Comparison of ENCODE assay signal across 16 mouse cellular contexts in genomic region chr1:126332026-126332425, GRCm38 (mm10).
DNase-seq lines count a peak whose midpoint lies in the region; ATAC-seq lines count a peak whose summit lies in the region.
"Had no signal": no experiment of that assay in that cellular context is flagged by ENCODE, and none has a peak within 500 bp of the region (broad histone marks: within the 10 kb centered on the region; RNA-seq: fewer than 3 reads in every experiment).

No protein-coding gene starts in this region.

- no peaks in the 10 kb centered on the region for H3K4me1 ChIP-seq in forebrain, embryonic 14.5 days (ENCODE audit: control insufficient read depth, insufficient read depth, low read length)
- H3K4me1 ChIP-seq in forebrain, embryonic 11.5 days (replicated peaks; ENCODE audit: control insufficient read depth, insufficient read depth, low read length): no peaks in the 10 kb centered on the region
- H3K4me1 ChIP-seq: heart, embryonic 10.5 days; hindbrain, embryonic 10.5 days; midbrain, embryonic 10.5 days had no signal

- no peaks in the 10 kb centered on the region for H3K27me3 ChIP-seq in forebrain, embryonic 14.5 days (replicated peaks; ENCODE audit: control insufficient read depth, insufficient read depth, low read length)
- H3K27me3 ChIP-seq in forebrain, embryonic 11.5 days (ENCODE audit: control insufficient read depth, insufficient read depth, low read length): no peaks in the 10 kb centered on the region

- H3K36me3 ChIP-seq in forebrain, embryonic 14.5 days (ENCODE audit: control insufficient read depth, insufficient read depth, low read length): no peaks in the 10 kb centered on the region
- no peaks in the 10 kb centered on the region for H3K36me3 ChIP-seq in forebrain, embryonic 11.5 days (ENCODE audit: control insufficient read depth, insufficient read depth, low read length)
- H3K36me3 ChIP-seq: G1E; heart, embryonic 10.5 days; hindbrain, embryonic 10.5 days; midbrain, embryonic 10.5 days had no signal

- H3K9me3 ChIP-seq in forebrain, embryonic 14.5 days (replicated peaks; ENCODE audit: control insufficient read depth, low read length): no peaks in the 10 kb centered on the region
- H3K9me3 ChIP-seq in forebrain, embryonic 11.5 days (ENCODE audit: control insufficient read depth, low read length): no peaks in the 10 kb centered on the region
- H3K9me3 ChIP-seq: heart, embryonic 10.5 days; hindbrain, embryonic 10.5 days; midbrain, embryonic 10.5 days had no signal

- WGBS in forebrain, embryonic 14.5 days: 79% methylated on average over 2 of the region's 2 CpGs
- WGBS in forebrain, embryonic 11.5 days: 82% methylated on average over 2 of the region's 2 CpGs

- H3K9ac ChIP-seq in forebrain, embryonic 14.5 days (ENCODE audit: low read length): no peak overlapping the region
- no peak overlapping the region for H3K9ac ChIP-seq in forebrain, embryonic 11.5 days (ENCODE audit: low read length)
- H3K9ac ChIP-seq: liver, postnatal 0 days had no signal

- H3K4me2 ChIP-seq in forebrain, embryonic 14.5 days (ENCODE audit: low read length): no peak overlapping the region
- H3K4me2 ChIP-seq in forebrain, embryonic 11.5 days (ENCODE audit: low read depth, low read length, severe bottlenecking): no peak overlapping the region

- ATAC-seq in forebrain, embryonic 14.5 days: peak; percentile 18; the same call in 1 of the 2 replicates
- ATAC-seq in forebrain, embryonic 11.5 days (replicated peaks; ENCODE audit: low FRiP score): no peak
- ATAC-seq: liver, postnatal 0 days had no signal

- H3K27ac ChIP-seq in forebrain, embryonic 14.5 days (ENCODE audit: low read depth, low read length): no peak overlapping the region
- no peak overlapping the region for H3K27ac ChIP-seq in forebrain, embryonic 11.5 days (ENCODE audit: low read depth, low read length)
- H3K27ac ChIP-seq: heart, embryonic 10.5 days; hindbrain, embryonic 10.5 days; midbrain, embryonic 10.5 days had no signal

- peak; percentile 49 for DNase-seq in forebrain, embryonic 14.5 days (ENCODE audit: low spot score)
- no peak for DNase-seq in forebrain, embryonic 11.5 days (ENCODE audit: low spot score)
- DNase-seq in right cerebral cortex, adult 18-20 months: peak; percentile 66
- no peak for DNase-seq in right cerebral cortex, postnatal 14 days
- peak; percentile 24 for DNase-seq in layer of hippocampus, adult 9-10 months (ENCODE audit: low spot score)
- DNase-seq in telencephalon, adult 2 months (ENCODE audit: low read depth, low spot score): peak; percentile 85
- DNase-seq in gastrocnemius, adult 8-10 months (ENCODE audit: low spot score in 2 of 2): no peak
- DNase-seq in urinary bladder, postnatal 25 days (ENCODE audit: low spot score): no peak
- DNase-seq: B cell, adult 2 months; cerebellum, postnatal 10 days; kidney, adult 18-20 months; liver, postnatal 0 days had no signal

- no peak overlapping the region for H3K4me3 ChIP-seq in forebrain, embryonic 14.5 days (ENCODE audit: low read depth, low read length)
- no peak overlapping the region for H3K4me3 ChIP-seq in forebrain, embryonic 11.5 days (ENCODE audit: low read depth, low read length)
- H3K4me3 ChIP-seq: heart, embryonic 10.5 days; hindbrain, embryonic 10.5 days; midbrain, embryonic 10.5 days had no signal

Comparison
In these comparisons a context has a peak if more than half of its experiments do, and no peak if none do; other contexts are left out.
1. DNase-seq: peak in forebrain, embryonic 14.5 days (single experiment), right cerebral cortex, adult 18-20 months (single experiment), layer of hippocampus, adult 9-10 months (single experiment) and telencephalon, adult 2 months (single experiment); none in forebrain, embryonic 11.5 days (single experiment), right cerebral cortex, postnatal 14 days (single experiment), gastrocnemius, adult 8-10 months (0 of 2) and urinary bladder, postnatal 25 days (single experiment).